Mouse (Mus musculus): ENCODE results near the gene Rap2a.

DNA sequence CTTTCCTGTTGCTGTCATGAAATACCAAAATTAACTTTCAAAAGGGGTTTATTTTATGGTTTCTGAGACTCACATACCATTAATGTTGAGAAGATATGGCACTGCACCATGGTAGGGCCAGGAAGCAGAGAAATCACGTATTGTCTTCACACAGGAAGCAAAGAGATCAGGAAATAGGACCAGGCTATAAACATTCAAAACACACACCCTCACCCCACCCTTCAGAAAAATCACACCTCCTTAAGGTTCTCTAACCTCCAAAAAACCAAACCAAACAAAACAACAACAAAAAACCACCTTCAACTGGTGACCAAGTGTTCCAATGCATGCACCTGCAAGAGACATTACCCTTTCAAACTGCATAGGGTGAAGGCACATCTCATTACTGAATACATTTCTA is 41.7 kb downstream of the Rap2a start:
- TF ChIP-seq EP300 (IDR thresholded peaks at IDR 0.05; ENCODE audit: low read depth) (no peak), CTCF (IDR thresholded peaks at IDR 0.05; ENCODE audit: low read depth) (no peak)

All from heart, postnatal 0 days (tissue).